Mouse (Mus musculus) erythroblast, adult 5-6 weeks (primary cell): ENCODE measurements around the gene Nsrp1. TPM values are rescaled to one million over a fixed set of nuclear protein-coding genes. Genes with fewer than 3 reads are reported as not detected.

Experiments used
- ATAC-seq: replicated peaks from 2 replicates; pipeline ENCODE4 v1.8.0; 2016; ENCODE audit warnings: moderate number of reproducible peaks, mild to moderate bottlenecking, moderate TSS enrichment, inconsistent platforms; ENCODE audit not compliant: poor library complexity, low FRiP score, severe bottlenecking
- total RNA-seq, 2 experiments: library from RNA; stranded (forward) in 1 of 2; stranded (reverse) in 1 of 2; fragments of 150-400 nt in 1 of 2; fragments of 200-764, 138-1000 nt in 1 of 2; gene quantifications; 2 replicates each; pipeline versions ENCODE4 v1.2.3 to v1.2.4; 2015 to 2017; ENCODE audit warnings: low replicate concordance in 2 of 2

Nsrp1 gene
- total RNA-seq, 2 experiments from 2014 or later = 1.9 to 7.9 TPM

- ATAC-seq = no peak
Measured at GRCm38 (mm10) chr11:76995966-76996672, 82.1 kb downstream of the Nsrp1 start.

Other genes starting within 250 kb of the Nsrp1 start
- gene Cpd, start 231.4 kb downstream of the Nsrp1 start, total RNA-seq (2015; ENCODE audit: low replicate concordance) = 13.4 and 19.6 TPM in 2 replicates
- 7.8 and 8.6 TPM in 2 replicates for gene Cpd, start 231.4 kb downstream of the Nsrp1 start, total RNA-seq (2017; ENCODE audit: low replicate concordance)
- not detected in 2 replicates for gene Tmigd1, start 176.3 kb downstream of the Nsrp1 start, total RNA-seq (2015; ENCODE audit: low replicate concordance)
- gene Tmigd1, start 176.3 kb downstream of the Nsrp1 start, total RNA-seq (2017; ENCODE audit: low replicate concordance) = not detected in 2 replicates
- gene Blmh, start 153.6 kb downstream of the Nsrp1 start, total RNA-seq (2015; ENCODE audit: low replicate concordance) = 10.9 and 12.7 TPM in 2 replicates
- gene Blmh, start 153.6 kb downstream of the Nsrp1 start, total RNA-seq (2017; ENCODE audit: low replicate concordance) = 21.0 and 26.6 TPM in 2 replicates
- not detected in 2 replicates for gene Slc6a4, start 79.8 kb downstream of the Nsrp1 start, total RNA-seq (2015; ENCODE audit: low replicate concordance)
- gene Slc6a4, start 79.8 kb downstream of the Nsrp1 start, total RNA-seq (2017; ENCODE audit: low replicate concordance) = not detected in 2 replicates
- gene Efcab5, start 110.5 kb upstream of the Nsrp1 start, total RNA-seq (2015; ENCODE audit: low replicate concordance) = not detected in 2 replicates
- gene Efcab5, start 110.5 kb upstream of the Nsrp1 start, total RNA-seq (2017; ENCODE audit: low replicate concordance) = 1.3 and 1.8 TPM in 2 replicates
- 10.8 and 16.7 TPM in 2 replicates for gene Ssh2, start 137.9 kb upstream of the Nsrp1 start, total RNA-seq (2015; ENCODE audit: low replicate concordance)
- 10.9 and 20.6 TPM in 2 replicates for gene Ssh2, start 137.9 kb upstream of the Nsrp1 start, total RNA-seq (2017; ENCODE audit: low replicate concordance)